Mouse (Mus musculus) G1E (cell line): ENCODE data around the gene Hint1.

Experiments used
- CTCF ChIP-seq: IDR thresholded peaks from 2 replicates; pipeline ENCODE4 v1.5.1; 2012; ENCODE audit warnings: low read depth, low read length, inconsistent platforms, mixed read lengths
- GATA1 ChIP-seq: IDR thresholded peaks from 2 replicates; pipeline ENCODE4 v1.6.1; 2012; ENCODE audit warnings: borderline replicate concordance, low read length, inconsistent platforms, mixed read lengths
- POLR2AphosphoS5 ChIP-seq: IDR thresholded peaks from 2 replicates; pipeline ENCODE4 v1.6.1; 2012; ENCODE audit warnings: low read depth, low read length, inconsistent platforms; ENCODE audit not compliant: insufficient replicate concordance
- TAL1 ChIP-seq: conservative IDR thresholded peaks from 2 replicates; pipeline ENCODE4 v1.6.1; 2012; ENCODE audit warnings: low read depth, low read length, inconsistent platforms, mixed read lengths

GRCm38 (mm10) chr11:54911201-54911600, 45.0 kb downstream of the Hint1 start:
- TF ChIP-seq CTCF, result no peak
- no peak for TF ChIP-seq GATA1
- TF ChIP-seq POLR2AphosphoS5, result no peak
- no peak for TF ChIP-seq TAL1
